Mouse (Mus musculus) bone marrow, adult 2 months (tissue): ENCODE results near the gene Dleu7. TPM values are rescaled to one million over a fixed set of nuclear protein-coding genes. Genes with fewer than 3 reads are reported as not detected.

Experiments
- H3K27ac ChIP-seq: fragments of 200-500 bp; 2 replicates; pipeline ENCODE4 v1.5.1; 2012; ENCODE audit warnings: low read depth, mild to moderate bottlenecking, control low read depth, inconsistent platforms, low read length; ENCODE audit not compliant: control insufficient read depth, poor library complexity, insufficient read depth
- H3K4me1 ChIP-seq: fragments of 200-500 bp; 2 replicates; pipeline ENCODE4 v1.6.1; 2011; ENCODE audit warnings: low read length; ENCODE audit not compliant: control insufficient read depth, insufficient read depth
- H3K4me3 ChIP-seq: fragments of 200-500 bp; replicated peaks from 2 replicates; pipeline ENCODE3; 2011; ENCODE audit warnings: mild to moderate bottlenecking, low read depth, low read length, control low read depth; ENCODE audit not compliant: control insufficient read depth
- CTCF ChIP-seq: fragments of 200-500 bp; IDR thresholded peaks from 2 replicates; pipeline ENCODE4 v1.5.1; 2011; ENCODE audit warnings: low read length, control low read depth; ENCODE audit not compliant: control insufficient read depth, insufficient read depth
- POLR2A ChIP-seq: fragments of 200-500 bp; IDR thresholded peaks from 2 replicates; pipeline ENCODE4 v1.6.1; 2011; ENCODE audit warnings: low read depth, mild to moderate bottlenecking, control low read depth, low read length, borderline replicate concordance; ENCODE audit not compliant: control insufficient read depth
- WGBS: fragments of 180-500 bp; shearing (Covaris S2); methylation state at CpG from one replicate; pipeline ENCODE4 v1.1.7; 2018; 5-methylcytosine and 5-hydroxymethylcytosine counted together
- polyA plus RNA-seq: library from polyadenylated mRNA; stranded (reverse); fragments of >200 nt; gene quantifications from 2 replicates; pipeline ENCODE4 v1.2.4, GENCODE M21; 2011; ENCODE audit warnings: low replicate concordance; ENCODE audit not compliant: missing spikeins, insufficient read depth, insufficient read length

Gene Dleu7
- polyA plus RNA-seq, 1 experiment, result not detected

DNA sequence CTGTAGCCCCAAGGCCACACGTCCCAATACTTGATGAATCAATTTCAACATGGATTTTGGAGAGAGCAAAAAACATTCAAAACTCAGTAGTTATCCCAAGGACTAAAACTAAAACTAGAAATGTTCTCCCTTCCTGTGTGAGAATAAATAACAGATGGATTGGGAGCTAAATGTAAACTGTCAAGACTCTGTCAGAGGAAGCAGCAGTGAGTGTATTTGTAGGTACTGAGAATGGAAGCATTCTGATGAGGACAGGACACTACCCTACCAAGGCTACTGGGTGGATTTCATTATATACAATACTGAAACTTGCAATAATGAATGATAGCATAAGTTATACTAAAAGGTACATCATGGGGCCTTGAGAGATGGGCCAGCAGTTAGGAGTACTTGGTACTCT, 6.0 kb upstream of the Dleu7 start:
- TF ChIP-seq CTCF (no peak), POLR2A (no peak)
- 76% methylated on average over 1 of the region's 1 CpGs for WGBS
- no peak overlapping the region for H3K27ac ChIP-seq
- no peaks in the 10 kb centered on the region for H3K4me1 ChIP-seq
- no peak overlapping the region for H3K4me3 ChIP-seq

DNA sequence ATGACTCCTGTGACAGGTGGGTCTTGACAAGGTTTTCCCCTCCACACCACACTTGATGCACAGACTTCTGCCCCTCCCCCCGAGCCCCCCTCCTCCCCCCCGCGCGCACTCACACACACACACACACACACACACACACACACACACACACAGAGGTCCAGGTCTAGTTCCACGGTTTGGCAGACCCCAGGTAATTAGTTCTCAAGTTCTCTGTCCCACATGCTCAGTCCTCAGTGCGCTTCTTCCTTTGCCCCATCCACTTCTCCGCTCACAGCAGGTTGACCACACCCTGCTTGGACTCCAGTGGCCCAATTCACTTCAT, 720 bp downstream of the Dleu7 start:
- H3K4me3 ChIP-seq, result no peak overlapping the region
- TF ChIP-seq POLR2A (no peak), CTCF (no peak)
- WGBS, result 49% methylated on average over 7 of the region's 7 CpGs
- H3K27ac ChIP-seq, result no peak overlapping the region
- H3K4me1 ChIP-seq, result no peaks in the 10 kb centered on the region

DNA sequence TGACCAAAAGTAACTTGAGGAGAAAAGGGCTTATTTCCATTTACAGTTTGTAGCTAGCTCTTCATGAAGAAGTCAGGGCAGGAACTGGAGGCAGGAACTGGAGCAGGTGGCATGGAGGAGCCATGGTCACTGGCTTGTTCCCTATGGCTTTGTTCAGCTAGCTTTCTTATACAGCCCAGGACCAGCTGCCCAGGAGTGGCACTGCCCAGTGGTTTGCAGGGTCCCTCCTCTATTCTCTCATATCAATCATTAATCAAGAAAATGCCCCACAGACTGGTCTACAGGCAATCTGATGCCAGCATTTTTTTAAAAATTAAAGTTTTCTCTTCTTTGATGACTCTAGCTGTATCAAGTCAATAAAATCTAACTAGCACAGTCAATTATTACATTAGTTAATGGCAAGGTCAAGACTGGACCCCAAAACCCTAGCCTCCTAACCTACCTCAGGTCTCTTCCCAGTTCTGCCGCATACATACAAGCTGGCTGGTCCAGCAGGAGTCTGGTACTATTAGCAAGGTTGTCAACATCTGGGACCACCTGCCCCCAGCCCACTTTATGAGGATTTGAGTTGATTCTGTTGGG, 1.4 kb downstream of the Dleu7 start:
- WGBS, result 100% methylated on average over 1 of the region's 1 CpGs
- no peak for TF ChIP-seq CTCF
- no peak for TF ChIP-seq POLR2A

DNA sequence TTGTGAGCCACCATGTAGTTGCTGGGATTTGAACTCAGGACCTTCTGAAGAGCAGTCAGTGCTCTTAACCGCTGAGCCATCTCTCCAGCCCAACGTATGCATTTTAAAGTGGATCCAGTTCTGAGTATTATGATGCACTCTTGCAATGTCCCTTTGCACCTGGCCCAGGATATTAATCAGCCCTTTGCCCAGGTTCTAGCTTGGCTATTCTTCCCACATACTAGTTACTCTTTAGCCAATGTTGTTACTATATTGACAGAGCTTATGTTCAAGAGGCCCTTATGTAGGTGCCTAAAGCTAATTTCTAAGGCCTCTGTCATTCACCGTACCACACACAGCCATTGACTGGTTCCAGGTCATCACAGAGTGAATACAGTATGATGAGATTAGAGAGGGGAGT, 4.1 kb downstream of the Dleu7 start:
- TF ChIP-seq POLR2A (no peak), CTCF (no peak)
- no peak overlapping the region for H3K27ac ChIP-seq
- no peaks in the 10 kb centered on the region for H3K4me1 ChIP-seq
- no peak overlapping the region for H3K4me3 ChIP-seq
- 83% methylated on average over 3 of the region's 3 CpGs for WGBS

More for the DNA sequence above, 1.4 kb downstream of the Dleu7 start:
- Histone ChIP-seq H3K4me3 (no peak overlapping the region), H3K4me1 (no peaks in the 10 kb centered on the region), H3K27ac (no peak overlapping the region)

DNA sequence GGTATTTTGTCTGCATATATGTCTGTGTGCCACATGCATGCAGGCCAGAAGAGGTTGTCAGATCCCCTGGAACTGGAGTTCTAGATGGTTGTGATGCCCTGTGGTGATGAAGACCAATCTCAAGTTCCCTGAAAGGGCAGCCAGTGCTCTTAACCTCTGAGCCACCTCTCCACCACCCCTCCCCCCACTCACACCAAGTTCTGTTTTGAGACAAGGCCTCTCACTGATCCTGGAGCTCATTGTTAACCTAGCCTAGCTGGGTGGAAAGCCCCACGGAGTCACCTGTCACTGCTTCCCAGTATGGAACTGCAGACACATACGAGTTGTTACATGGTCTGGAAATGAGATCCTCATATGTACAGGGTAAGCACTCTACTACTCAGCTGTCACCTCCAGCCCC, 9.9 kb downstream of the Dleu7 start:
- 82% methylated on average over 2 of the region's 2 CpGs for WGBS
- TF ChIP-seq POLR2A, result no peak
- TF ChIP-seq CTCF, result no peak
- H3K27ac ChIP-seq, result no peak overlapping the region
- H3K4me1 ChIP-seq, result no peaks in the 10 kb centered on the region
- H3K4me3 ChIP-seq, result no peak overlapping the region

DNA sequence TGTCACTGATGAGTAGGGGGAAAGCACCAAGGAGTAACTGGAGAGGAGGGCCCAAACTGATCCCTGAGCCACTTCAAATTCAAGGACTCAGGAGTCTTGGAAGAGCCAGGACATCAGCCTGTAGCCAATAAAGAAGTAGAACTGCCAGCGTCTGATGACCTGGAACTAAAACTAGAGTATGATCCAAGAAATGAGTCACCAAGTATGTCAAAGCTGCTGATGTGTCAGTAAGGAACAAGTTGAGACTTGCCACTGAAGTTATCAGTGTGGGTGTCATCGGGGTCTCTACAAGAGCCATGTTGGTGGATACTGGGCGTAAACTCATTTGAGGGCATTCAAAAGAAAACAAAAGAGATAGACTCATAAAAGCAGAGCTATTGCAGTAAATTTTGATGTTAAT, 19.2 kb downstream of the Dleu7 start:
- TF ChIP-seq CTCF, result no peak
- no peak for TF ChIP-seq POLR2A
- 85% methylated on average over 3 of the region's 3 CpGs for WGBS
- Histone ChIP-seq H3K4me1 (no peaks in the 10 kb centered on the region), H3K27ac (no peak overlapping the region), H3K4me3 (no peak overlapping the region)

DNA sequence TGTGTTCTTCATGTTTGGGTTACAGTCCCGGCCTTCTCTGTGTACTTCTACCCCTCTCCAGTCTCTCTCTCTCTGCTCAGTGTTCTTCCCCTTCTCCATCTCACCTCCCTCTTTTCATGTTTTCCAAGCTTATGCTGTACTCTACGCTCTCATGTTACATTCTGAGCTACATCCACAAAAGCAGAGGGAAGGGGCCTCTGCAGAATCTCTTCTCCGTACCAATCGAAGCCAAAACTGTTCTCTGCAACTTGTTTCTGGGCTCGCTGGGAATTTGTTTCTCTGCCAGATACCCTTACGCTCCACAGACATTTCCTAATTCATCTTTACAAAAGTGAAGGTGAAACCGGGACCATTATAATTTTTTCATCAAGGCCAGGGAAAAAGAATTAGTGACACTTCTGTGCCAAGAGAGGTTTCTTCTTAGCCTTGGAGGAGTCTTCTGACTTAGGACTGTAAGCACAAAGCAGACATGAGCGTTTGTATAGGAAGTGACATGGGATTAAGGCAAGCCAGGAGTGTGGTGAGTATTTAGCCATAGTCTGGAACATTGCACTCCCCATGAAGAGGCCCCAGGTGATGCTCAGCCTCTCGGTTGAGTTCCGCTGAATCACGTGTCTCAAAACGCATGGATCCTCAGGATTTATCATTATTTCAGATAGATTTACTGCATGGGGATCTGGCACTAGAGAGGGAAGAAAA, 22.0 kb downstream of the Dleu7 start:
- TF ChIP-seq CTCF (no peak), POLR2A (no peak)
- WGBS, result 83% methylated on average over 12 of the region's 12 CpGs
- Histone ChIP-seq H3K4me3 (no peak overlapping the region), H3K4me1 (no peaks in the 10 kb centered on the region), H3K27ac (no peak overlapping the region)

DNA sequence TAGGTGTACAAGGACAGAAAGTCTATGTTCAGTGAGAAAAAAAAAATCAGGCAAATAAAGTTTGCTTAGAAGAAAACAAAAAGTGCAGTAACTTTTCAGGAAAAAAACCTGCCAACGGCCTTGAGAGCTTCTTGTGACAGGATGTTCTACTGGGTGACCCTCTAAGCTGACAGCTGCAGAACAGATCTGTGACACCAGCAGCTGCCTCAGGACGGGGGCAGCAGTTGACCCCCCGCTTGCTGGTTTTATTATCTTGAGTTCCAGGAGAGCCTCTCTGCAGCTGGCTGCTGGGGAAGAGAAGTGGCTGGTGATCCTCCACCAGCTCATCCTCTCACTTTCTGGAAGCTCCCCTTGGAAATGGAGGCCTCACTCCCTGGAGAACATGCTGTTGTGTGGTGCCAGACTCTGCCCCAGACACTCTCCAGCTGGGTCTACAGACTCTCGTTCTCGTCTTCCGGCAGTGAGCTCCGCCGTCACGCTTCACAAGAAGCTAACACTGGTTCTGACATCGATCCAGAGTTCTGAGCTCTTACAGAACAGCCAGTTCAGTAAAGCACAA, 33.8 kb downstream of the Dleu7 start:
- H3K4me3 ChIP-seq, result no peak overlapping the region
- H3K4me1 ChIP-seq, result no peaks in the 10 kb centered on the region
- H3K27ac ChIP-seq, result no peak overlapping the region
- WGBS, result 71% methylated on average over 10 of the region's 10 CpGs
- TF ChIP-seq POLR2A, result no peak
- TF ChIP-seq CTCF, result no peak

DNA sequence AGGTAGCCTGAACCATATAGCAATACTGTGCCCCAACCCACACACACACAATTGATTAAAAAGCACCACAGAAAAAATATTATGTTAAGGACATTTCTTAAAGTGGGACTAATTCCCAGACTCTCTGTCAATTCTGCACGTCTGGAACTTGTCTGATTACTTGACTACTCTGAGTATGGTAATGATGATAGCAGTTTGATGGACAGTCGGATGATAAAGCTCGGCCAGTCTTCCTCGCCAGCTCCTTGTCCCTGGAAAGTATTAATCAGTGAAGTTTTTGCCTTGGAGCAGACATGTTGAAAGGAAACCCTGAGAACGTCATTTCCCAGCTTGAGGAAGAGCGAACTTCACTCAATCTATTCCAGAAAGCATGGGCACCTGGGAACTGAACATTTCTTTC, 34.7 kb downstream of the Dleu7 start:
- TF ChIP-seq POLR2A (no peak), CTCF (no peak)
- no peak overlapping the region for H3K27ac ChIP-seq
- H3K4me3 ChIP-seq, result no peak overlapping the region
- no peaks in the 10 kb centered on the region for H3K4me1 ChIP-seq
- WGBS, result 64% methylated on average over 6 of the region's 6 CpGs
